Mouse (Mus musculus) thymus, postnatal 4 days (tissue): ENCODE measurements at regions not wholly inside any gene's neighbourhood (a gene's known extent, or its start where the extent isn't known, plus 50 kb on each side); places are given as distances from the start of the nearest gene placed in this dataset.
A peak's percentile ranks its signal among the peaks of the same experiment; 100 is the strongest.

Experiments used
- DNase-seq: peaks from one replicate; pipeline ENCODE4 v3.0.0; 2021

DNA sequence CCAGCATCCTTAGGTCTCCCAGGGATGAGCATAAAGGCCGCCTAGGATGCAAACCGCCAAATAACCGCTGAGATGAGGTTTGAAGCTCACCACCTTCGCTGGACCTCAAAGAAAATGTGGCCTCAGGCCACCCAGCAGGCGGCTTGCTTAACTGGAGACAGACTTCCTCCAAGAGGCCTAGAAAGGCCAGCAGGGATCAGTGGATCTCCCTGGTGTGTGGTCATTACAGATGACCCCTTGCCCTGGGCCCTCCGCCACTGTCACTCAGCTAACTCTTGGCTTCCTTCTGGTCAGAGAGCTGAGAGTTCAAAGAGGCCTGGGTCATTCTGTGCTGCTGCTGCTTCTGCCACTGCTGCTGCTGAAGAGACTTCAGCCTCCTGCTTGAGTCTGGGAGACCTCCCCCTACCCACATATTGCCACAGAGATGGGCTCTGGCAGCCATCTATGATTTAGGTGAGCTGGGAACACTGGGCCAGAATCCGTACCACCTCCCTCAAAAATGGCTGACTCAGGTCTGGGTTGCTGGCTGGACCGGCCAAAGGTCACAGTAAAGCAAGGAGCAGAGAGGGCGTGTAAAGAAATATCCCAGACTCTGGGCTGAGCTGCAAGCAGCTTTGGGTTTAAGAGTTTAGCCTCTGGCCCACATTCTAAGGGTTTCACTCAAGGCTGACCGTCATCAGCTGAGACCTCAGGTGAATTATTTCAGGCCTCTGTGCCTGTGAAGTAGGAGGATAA lies 130.0 kb upstream of the 1600014C23Rik start:
- no peak for DNase-seq

DNA sequence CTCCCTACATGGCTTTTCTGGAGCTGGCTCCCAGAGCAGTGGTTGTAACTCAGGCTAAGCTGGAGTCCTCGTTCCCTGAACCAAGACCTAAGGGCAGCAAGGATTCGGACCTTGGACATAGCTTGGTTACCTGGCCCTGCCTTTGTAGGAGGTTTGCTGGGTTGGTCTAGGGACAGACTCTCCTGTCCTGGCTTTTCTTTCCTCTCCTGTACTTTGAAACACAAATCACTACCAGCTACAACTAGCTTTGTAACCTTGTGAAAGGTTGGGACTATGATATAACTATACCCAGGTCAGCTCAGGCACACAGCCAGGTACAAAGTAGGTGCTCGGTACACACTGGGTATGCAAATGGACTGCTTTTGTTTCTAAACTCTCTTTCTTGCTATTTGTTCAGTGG lies 129.4 kb upstream of the 1600014C23Rik start:
- DNase-seq: no peak

DNA sequence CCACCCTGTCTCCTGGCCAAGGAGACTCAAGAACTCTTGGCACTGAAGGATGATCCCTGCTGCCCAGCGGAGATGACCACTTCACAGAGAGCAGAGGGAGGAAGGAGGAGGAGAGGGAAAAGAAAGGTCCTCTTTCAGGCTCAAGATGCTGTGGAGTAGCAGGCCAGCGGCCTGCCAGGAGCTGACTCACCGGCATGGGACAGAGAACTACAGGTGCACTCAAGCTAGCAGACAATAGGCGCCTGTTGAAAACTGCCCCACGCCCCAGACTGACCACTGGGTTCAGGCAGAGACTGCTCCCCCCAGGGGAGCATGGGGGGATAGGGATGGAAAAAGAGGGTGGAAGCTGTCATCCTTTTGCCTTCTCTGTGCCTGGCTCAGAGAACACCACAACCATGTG lies 125.8 kb upstream of the 1600014C23Rik start:
- no peak for DNase-seq

DNA sequence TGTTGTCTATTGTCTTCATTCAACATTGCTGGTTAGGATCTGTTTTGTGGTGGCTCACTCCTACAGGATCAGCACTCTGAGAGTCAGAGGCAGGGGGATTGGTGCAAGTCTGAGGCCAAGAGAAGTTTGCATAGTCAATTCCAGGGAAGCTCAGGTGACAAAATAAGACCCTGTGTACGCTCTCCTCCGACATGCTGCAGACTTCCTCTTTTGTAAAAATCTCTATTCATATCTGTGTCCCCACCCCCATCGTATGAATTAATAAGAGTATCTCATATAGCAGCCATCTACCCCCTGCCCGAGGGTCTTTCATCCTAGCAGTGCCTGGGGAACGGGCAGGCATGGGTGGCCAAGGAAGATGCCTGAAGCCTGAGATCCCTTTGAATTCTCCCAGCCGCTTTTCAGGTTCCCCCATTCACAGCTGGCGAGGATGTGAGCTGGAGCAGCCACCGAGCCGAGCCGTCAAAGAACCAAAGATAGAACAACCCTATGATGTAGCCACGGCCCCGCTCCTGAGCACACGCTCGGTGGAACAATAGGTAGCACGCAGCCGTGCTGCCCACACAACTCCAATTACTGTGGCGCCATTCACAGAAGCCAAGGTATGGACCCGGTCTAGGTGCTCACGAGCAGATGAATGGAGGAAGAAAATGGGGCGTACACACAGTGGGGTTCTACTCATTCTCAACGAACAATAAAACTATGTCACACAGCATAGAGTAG lies 120.4 kb upstream of the 1600014C23Rik start:
- DNase-seq: no peak

DNA sequence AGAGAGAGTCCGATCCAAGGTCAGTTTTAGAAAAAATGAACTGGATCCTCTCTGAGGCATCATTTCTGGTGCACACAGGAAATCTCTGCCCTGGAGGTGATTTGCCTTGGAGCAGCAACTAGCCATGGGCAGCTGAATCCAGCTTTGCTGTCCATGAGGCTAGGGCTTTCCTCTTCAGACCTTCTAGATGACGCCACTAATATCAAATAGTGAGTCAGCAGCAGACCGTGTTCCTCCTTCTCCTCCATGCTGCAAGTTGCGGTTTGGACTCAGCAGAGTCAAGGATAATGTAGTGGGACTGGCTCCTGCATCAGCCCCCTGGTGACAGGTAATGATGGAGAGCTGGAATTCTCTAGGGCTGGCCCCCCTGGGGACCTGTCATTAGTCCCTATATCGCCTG lies 118.8 kb upstream of the 1600014C23Rik start:
- DNase-seq: no peak

DNA sequence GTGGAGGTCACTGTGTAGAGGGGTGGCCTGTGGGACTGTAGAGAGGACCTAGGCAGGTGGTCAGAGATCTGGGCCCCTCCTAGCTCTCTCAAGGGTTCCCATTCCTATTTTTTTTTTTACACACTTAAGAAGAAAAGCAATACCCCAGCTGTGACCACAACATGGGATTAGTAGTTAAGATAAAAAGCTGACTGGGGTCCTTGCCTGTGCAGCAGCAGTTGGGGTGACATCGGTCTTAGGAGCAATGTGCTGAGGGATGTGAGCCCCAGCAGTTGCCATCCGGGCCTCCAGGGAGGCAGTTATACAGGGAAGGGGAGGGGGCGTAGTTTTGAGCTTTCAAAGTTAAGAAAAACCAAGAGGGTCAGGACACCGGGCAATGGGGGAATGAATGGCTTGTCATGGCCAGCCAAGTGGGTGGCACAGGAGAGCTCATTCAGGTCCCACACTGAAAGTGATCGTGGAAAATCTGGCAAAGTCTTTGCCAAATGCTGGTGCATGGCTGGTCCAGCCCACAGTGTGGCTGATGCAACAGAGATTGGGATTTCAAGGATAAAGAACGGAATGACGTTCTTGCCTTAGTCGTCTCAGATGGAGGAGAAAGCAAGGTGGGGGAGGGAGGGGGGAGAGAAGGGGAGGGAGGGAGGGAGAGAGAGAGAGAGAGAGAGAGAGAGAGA lies 118.2 kb upstream of the 1600014C23Rik start:
- DNase-seq: no peak

DNA sequence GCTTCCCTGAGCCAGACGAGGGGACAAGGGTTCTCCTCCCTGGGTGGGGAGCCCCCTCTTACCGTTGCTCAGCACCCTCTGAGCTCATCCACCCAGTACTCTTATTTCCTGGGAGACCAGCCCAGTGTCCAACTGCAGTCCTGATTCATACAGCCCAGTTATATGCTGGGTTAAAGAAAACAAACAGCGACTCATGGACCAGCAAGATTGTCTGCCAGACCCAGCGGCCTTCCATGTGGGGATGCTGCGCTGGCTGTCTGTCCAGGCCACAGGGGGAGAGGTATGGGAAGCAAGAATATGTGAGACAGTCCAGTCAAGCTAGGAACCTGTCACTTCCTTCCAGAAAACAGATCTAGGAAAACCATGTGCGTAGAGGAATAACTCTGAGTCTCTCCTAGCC lies 117.3 kb upstream of the 1600014C23Rik start:
- no peak for DNase-seq

DNA sequence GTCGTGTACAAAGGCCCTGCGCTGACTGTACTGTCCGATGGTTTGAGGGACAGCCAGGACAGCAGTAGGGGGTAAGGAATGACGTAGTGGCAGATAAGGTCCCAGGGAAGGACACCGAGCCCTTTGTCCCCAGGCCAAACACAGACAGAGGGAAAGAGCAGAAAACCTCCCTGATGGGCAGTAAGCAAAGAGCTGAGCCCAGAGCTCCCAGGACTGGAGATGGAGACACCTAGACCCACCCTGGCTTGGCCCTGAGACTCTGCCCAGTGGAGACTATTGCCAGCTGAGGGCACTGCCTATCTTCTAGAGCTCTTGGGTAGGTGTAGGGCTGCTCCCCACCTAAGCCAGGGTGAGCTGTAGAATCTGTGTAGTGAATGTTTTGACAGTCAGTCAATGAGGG lies 116.5 kb upstream of the 1600014C23Rik start:
- DNase-seq: no peak

DNA sequence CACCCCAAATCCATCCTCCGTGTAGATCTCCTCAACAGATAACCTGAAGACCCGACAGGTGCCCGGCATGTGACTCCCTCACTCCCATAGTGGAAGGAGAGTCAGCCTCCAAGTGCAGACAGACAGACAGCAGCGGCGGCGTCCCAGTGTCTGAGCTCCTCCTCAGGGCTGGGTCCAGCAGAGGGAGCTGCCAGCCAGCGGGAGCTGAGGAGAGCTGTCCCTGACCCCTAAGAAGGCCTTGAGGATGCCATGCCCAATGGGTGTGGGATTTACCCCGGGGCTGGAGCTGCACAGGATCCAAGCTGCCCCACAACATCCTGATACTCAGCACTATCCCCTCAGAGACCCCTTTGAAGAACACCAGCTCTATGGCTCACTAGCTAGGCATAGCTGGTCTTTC lies 115.0 kb upstream of the 1600014C23Rik start:
- DNase-seq: peak; percentile 21

DNA sequence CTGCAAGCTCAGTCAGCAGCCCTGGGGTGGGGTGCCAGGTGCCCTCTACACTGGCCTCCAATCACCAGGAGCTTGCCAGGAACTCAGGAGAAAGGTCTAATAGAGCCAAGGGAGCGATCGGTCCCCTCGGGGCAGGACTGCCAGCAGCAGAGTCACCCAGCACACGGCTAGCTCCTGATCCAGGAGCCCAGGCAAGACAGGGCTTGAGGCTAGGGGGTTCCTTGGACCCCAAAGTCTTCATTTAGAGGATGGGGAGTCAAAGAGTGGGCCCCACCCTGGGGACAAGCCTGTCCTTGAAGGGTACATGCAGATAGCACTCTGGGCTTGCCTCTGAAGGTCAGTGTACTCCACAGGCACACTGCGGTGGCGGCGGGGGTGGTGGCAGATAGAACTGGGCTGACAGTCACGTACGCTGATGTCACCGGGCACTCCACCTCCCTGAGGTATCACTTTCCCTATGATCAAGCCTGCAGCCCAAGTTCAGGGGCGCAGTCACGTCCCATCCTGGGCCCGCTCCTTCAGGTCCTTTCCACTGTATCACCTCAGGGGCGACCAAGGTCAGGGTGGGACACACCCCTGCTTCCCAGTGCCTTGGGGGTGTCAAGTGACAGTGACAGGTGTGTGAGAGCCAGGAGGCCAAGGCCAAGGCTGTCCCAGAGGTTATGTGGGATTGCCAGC lies 114.2 kb upstream of the 1600014C23Rik start:
- DNase-seq: no peak

DNA sequence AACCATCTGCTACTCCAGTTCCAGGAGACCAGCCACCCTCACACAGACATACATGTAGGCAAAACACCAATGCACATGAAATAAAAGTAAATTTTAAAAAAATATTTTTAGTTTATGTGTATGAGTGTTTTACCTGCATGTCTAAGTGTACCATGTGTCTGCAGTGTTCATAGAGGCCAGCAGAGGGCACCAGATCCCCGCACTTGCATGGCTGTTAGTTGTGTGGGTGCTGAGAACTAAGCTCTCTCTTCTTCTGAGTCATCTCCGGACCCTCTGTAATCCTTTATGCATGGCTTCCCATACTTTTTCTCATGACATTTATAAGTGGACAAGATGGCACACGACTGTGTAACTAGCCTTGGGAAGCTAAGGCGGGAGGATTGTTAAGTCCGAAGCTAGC lies 112.2 kb upstream of the 1600014C23Rik start:
- peak; percentile 31 for DNase-seq

DNA sequence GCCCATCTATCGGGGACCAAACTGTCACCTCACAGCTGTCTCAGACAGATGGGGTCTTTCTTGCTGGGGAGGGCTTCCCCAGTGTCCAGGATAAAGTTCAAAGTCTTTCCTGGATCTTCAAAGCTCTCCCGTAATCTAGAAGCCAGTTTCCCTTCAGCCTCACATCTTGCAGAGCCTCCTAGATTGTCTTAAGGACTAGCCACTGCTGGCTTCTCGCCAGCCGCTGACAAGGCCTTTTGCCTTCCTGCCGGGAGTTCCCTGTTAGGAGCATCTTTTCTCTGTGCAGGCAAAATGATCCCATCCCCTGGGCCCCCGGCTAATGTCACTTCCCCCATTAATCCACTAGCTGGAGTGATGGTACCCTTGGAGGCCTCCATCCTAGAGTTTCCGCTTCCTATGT lies 103.1 kb upstream of the 1600014C23Rik start:
- DNase-seq: no peak

DNA sequence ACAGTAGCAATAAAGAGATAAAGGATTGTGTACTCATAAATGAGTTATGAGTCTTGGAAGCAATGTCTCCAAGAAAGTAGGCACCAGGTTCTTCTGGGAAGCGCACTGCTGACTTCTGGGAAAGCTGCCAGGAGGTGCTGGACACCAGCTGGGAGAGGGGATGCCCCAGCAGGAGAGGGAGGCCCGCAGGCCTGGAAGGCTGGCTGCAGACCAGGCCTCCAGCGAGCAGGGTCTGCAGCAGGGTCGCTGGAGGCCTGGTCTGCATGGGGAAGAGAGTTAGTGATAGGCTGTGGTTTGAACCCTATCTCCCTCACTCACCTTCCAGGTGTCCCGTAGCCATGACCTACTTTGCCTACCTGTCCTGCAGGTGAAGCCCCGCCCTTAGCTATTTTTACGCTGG lies 102.6 kb upstream of the 1600014C23Rik start:
- DNase-seq: no peak

DNA sequence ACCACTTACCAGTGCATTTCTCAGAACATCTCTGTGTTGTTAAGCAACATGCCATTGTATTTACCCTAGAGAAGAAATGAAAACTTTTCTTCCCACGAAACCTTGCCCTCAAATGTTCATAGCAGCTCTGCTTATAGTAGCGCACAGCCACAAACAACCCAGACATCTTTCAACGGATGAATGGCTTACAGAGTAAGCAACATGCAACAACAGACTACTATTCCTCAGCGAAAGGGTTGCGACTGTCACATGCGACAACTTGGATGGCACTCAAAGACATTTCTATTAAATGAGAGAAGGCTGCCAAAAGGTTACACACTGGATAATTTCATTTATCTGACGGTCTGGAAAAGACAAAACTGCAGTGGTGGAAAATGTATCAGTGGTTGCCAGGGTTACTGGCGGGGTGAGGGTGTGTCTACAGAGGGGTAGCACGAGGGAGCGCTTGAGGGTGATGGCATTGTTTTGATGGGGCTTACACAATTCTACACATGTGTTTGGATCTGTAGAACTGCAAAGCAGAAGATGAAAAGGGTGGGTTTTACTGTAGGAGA lies 101.0 kb upstream of the 1600014C23Rik start:
- no peak for DNase-seq

DNA sequence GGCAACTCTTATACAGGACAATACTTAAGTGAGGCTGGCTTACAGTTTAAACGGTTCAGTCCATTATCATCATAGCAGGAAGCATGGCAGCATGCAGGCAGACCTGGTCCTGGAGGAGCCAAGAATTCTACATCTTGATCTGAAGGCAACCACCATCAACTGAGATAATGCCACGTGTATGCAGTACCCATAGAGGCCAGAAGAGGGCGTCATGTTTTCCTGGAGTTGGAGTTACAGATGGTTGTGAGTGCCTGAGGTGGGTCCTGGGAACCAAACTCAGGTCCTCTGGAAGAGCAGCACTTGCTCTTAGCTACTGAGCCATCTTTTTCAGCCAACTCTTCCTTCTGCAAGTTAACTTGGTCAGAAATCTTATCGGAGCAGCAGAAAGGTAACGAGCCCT lies 96.7 kb upstream of the 1600014C23Rik start:
- DNase-seq: no peak

DNA sequence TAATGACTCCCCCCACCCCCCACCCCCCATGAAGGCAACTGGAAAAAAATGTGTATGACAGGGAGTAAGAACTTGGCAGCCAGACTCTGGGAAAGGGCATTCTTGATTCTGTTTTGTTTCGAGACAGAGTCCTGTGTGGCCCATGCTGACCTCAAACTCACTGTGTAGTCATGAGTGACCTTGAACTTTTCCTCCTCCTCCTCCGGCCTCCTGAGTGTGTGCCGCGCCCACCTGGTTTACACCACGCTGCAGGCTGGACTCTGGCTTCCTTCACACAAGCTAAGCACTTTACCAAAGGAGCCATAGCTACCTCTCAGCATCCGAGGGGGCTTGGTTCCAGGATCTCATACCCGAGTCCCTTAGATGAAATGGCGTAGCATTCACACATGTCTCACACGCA lies 95.9 kb upstream of the 1600014C23Rik start:
- no peak for DNase-seq

DNA sequence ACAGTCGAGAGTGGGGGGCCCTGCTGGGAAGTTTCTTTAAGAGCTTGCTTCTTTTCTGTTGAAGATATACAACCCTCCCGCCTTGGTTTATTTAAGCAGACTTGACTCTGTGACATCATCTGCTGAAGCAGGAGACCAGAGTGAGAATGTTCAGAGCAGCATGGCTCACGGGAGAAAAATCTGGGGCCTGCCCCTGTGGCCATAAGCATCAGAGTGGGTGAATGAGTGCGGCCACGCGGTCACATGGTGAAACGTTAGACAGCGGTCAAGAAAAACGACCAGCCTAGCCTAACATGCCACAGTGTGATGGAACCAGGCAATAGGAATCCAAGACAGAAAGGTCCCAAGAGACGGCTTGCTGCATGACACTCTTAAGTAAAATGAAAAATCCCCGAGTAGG lies 95.2 kb upstream of the 1600014C23Rik start:
- DNase-seq: no peak

DNA sequence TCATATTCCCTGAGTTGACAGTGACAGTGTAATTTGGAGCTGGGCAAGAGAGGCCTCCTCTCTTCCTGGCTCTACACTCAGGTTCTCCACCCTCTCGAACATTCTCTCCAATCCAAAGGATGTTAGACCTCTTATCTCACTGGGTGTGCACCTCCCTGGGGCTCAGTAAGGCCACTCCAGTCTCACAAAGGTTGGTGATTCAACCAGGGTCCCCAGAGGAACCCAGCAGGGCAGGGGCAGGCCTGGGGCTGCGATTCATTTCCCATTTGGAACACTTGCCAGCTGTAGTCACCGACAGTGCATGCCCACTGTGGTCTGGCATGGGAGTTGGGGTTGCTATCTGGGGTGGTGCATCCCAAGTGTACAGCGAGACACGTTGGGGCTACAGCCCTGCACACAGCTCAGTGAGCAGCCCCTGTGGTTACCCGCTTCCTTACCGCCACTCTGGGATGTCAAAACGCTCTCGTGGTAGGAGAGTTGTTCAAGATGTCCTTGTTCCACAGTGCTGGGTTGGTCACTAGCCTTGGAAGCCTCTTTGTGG lies 94.7 kb upstream of the 1600014C23Rik start:
- DNase-seq: peak; percentile 34

DNA sequence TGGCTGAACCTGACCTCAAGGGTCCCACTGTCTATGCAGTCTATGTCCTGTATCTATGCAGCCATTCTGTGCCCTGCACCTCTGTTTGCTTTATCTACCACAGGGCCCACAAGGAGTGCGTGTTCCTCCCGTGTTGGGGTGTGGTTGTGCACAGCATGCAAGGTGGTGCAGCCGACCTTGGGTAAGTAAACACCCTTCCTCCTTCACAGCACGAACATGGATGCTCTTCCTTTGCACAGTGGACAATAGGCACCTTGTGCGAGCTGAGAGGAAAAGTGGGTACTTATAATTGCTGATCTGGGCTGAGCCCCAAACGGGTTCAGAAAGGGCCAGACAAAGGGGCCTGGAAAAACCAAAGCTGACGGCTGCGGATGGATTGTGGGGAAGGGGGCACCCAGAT lies 91.3 kb upstream of the 1600014C23Rik start:
- no peak for DNase-seq

DNA sequence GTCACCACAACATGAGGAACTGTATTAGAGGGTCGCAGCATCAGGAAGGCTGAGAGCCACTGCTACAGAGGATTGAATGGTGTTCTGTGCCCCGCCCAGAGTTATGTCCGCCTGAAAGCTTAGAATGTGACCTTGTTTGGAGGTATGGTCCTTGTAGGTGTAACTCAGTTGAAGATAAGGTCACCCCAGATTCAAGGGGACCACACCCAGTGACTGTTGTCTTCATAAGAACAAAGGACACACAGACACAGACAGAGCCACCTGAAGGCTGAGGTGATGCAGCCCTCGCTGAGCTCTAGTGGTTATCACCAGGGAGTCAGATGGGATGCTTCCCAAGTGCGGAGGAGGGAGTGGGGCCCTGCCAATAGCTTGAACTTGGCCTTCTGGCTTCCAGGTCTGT lies 89.9 kb upstream of the 1600014C23Rik start:
- DNase-seq: no peak

DNA sequence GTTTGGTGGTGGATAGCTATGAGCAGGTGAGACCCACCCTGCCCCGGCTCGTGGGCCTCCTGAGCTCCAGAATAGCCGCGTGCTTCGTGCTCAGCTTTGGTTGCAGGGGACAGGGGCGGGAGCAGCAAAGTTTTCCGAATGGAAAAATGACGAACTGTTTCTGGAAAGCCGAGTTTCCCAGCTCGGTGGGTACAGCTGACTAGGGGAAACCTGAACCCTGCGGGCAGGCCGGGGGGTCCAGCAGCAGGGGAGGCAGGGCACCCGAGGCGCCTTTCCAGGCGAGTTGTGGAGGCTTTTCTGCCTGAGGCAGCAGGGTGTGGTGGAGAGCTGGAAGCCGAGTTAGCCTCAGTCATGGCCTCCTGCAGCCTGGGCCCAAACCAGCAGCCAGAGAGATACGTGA lies 88.8 kb upstream of the 1600014C23Rik start:
- DNase-seq: no peak

DNA sequence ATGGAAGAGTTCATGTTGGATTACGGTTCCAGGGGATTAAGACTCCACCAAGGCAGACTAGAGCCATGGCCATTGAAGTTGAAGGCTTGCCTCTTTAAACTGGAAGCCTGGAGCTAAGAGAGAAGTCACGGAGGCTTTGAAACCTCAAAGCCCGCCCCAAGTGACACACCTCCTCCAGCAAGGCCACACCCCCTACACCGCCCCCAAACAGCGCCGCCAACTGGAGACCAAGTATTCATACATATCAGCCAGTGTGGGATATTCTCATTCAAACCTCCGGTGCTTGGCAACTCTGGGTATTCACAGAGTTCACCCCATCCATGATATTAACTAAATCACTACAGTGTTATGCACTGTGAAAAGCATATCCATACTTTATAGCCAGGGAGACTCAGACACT lies 87.7 kb upstream of the 1600014C23Rik start:
- DNase-seq: no peak

DNA sequence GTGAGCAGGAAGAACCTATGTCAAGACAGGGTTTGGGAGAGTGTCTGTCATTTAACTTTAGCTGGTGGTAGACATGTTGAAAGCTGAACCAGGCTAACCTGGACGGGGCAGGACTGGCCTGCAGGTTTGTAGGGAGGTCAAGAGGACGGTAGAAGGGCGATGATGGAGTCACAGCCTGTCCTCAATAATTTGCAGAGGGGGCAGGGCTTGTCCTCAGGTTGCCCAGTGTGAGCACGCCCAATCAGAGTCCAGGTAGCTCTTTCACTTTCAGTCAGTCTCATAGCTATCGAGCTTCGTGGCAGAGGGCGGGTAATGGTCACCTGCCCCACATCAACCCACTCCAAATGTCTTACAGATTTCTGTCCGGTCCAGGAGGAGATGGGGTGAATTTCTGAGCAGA lies 85.5 kb upstream of the 1600014C23Rik start:
- DNase-seq: no peak
